Mouse (Mus musculus): Measurements from ENCODE around the gene Gm4924.

- TF ChIP-seq CTCF (IDR thresholded peaks at IDR 0.05; ENCODE audit: control insufficient read depth, insufficient read depth, insufficient replicate concordance, low read depth, low read length): no peak
- no peak for TF ChIP-seq POLR2A (IDR thresholded peaks at IDR 0.05; ENCODE audit: control insufficient read depth, low read depth, low read length)
These were observed 69.6 kb downstream of the Gm4924 start for GRCm38 (mm10) chr10:82423631-82424030.

Data from testis, adult 2 months (tissue).